Mouse (Mus musculus): ENCODE data around the gene Dctn2. TPM values are rescaled to one million over a fixed set of nuclear protein-coding genes. Genes with fewer than 3 reads are reported as not detected.

The Dctn2 gene
- polyA plus RNA-seq, 1 experiment from 2014 or later = 234 TPM

GRCm38 (mm10) chr10:127285644-127286043 lies 19.5 kb downstream of the Dctn2 start:
- ATAC-seq (ENCODE audit: low FRiP score) = no peak
- H3K4me1 ChIP-seq = peaks cover 37% of the 10 kb centered on the region
- peak overlapping the region; percentile 4; the same call in 1 of the 2 replicates for H3K27ac ChIP-seq
- H3K9me3 ChIP-seq (replicated peaks) = no peaks in the 10 kb centered on the region
- peak overlapping the region; percentile 28 for H3K9ac ChIP-seq
- 75% methylated on average over 12 of the region's 13 CpGs for WGBS
- no peak overlapping the region for H3K4me3 ChIP-seq
- H3K36me3 ChIP-seq = peaks cover 60% of the 10 kb centered on the region
- H3K4me2 ChIP-seq (replicated peaks) = peak overlapping the region; percentile 7; the same call in 1 of the 2 replicates
- H3K27me3 ChIP-seq = no peaks in the 10 kb centered on the region

GRCm38 (mm10) chr10:127286194-127286593 lies 20.0 kb downstream of the Dctn2 start:
- Histone ChIP-seq H3K27me3 (no peaks in the 10 kb centered on the region), H3K36me3 (peaks cover 54% of the 10 kb centered on the region), H3K4me3 (no peak overlapping the region), H3K4me1 (peaks cover 38% of the 10 kb centered on the region), H3K9ac (peak overlapping the region; percentile 28; the same call in 1 of the 2 replicates), H3K4me2 (replicated peaks) (peak overlapping the region; percentile 92), H3K27ac (peak overlapping the region; percentile 4; the same call in 1 of the 2 replicates), H3K9me3 (replicated peaks) (no peaks in the 10 kb centered on the region)
- no peak for ATAC-seq (ENCODE audit: low FRiP score)
- WGBS = 80% methylated on average over 7 of the region's 7 CpGs

GRCm38 (mm10) chr10:127286730-127287129 lies 20.6 kb downstream of the Dctn2 start:
- peak overlapping the region; percentile 66; the same call in 1 of the 2 replicates for H3K4me3 ChIP-seq
- ATAC-seq (ENCODE audit: low FRiP score) = no peak
- H3K27me3 ChIP-seq = no peaks in the 10 kb centered on the region
- H3K4me2 ChIP-seq (replicated peaks) = peak overlapping the region; percentile 92
- 45% methylated on average over 7 of the region's 7 CpGs for WGBS
- peaks cover 49% of the 10 kb centered on the region for H3K36me3 ChIP-seq
- H3K9me3 ChIP-seq (replicated peaks) = no peaks in the 10 kb centered on the region
- peaks cover 43% of the 10 kb centered on the region for H3K4me1 ChIP-seq
- no peak overlapping the region for H3K27ac ChIP-seq
- H3K9ac ChIP-seq = peak overlapping the region; percentile 88; the same call in 1 of the 2 replicates

GRCm38 (mm10) chr10:127287271-127287935 lies 21.2 kb downstream of the Dctn2 start:
- H3K4me2 ChIP-seq (replicated peaks) = peak overlapping the region; percentile 92
- 74% methylated on average over 15 of the region's 15 CpGs for WGBS

DNA sequence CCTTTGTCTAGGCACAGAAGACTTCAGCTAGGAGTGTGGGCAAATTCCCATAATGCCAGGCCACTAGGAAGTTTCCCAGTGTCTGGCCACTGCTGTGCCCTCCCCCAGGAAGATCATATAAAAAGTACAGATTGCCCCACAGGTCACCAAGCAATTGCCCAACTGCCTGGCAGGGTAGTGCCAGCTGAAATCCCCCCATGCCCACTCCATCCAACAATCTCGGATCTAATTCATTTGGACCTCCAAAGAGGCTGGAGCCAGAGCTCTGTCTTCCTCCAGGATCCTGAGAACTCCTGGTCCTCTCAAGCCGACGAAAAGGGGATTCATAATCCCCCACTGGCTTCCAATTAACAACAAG lies 21.7 kb downstream of the Dctn2 start:
- H3K27me3 ChIP-seq = no peaks in the 10 kb centered on the region
- ATAC-seq (ENCODE audit: low FRiP score) = no peak
- no peaks in the 10 kb centered on the region for H3K9me3 ChIP-seq (replicated peaks)
- H3K9ac ChIP-seq = peak overlapping the region; percentile 88
- H3K4me3 ChIP-seq = peak overlapping the region; percentile 66
- peaks cover 38% of the 10 kb centered on the region for H3K36me3 ChIP-seq
- 5% methylated on average over 3 of the region's 3 CpGs for WGBS
- H3K27ac ChIP-seq = peak overlapping the region; percentile 97
- H3K4me1 ChIP-seq = peaks cover 52% of the 10 kb centered on the region
- H3K4me2 ChIP-seq (replicated peaks) = peak overlapping the region; percentile 92

More at GRCm38 (mm10) chr10:127287271-127287935, 21.2 kb downstream of the Dctn2 start:
- peak overlapping the region; percentile 88 for H3K9ac ChIP-seq
- H3K27me3 ChIP-seq = no peaks in the 10 kb centered on the region
- peaks cover 50% of the 10 kb centered on the region for H3K4me1 ChIP-seq
- ATAC-seq (ENCODE audit: low FRiP score) = no peak
- peak overlapping the region; percentile 66 for H3K4me3 ChIP-seq
- H3K9me3 ChIP-seq (replicated peaks) = no peaks in the 10 kb centered on the region
- peak overlapping the region; percentile 97 for H3K27ac ChIP-seq
- H3K36me3 ChIP-seq = peaks cover 43% of the 10 kb centered on the region

GRCm38 (mm10) chr10:127288328-127288799 lies 22.2 kb downstream of the Dctn2 start:
- Histone ChIP-seq H3K9ac (peak overlapping the region; percentile 88), H3K4me1 (peaks cover 56% of the 10 kb centered on the region), H3K9me3 (replicated peaks) (no peaks in the 10 kb centered on the region), H3K27me3 (no peaks in the 10 kb centered on the region), H3K27ac (peak overlapping the region; percentile 97), H3K4me2 (replicated peaks) (peak overlapping the region; percentile 92), H3K36me3 (peaks cover 34% of the 10 kb centered on the region), H3K4me3 (peak overlapping the region; percentile 66)
- 0% methylated on average over 21 of the region's 28 CpGs for WGBS
- ATAC-seq (ENCODE audit: low FRiP score) = peak; percentile 0

DNA sequence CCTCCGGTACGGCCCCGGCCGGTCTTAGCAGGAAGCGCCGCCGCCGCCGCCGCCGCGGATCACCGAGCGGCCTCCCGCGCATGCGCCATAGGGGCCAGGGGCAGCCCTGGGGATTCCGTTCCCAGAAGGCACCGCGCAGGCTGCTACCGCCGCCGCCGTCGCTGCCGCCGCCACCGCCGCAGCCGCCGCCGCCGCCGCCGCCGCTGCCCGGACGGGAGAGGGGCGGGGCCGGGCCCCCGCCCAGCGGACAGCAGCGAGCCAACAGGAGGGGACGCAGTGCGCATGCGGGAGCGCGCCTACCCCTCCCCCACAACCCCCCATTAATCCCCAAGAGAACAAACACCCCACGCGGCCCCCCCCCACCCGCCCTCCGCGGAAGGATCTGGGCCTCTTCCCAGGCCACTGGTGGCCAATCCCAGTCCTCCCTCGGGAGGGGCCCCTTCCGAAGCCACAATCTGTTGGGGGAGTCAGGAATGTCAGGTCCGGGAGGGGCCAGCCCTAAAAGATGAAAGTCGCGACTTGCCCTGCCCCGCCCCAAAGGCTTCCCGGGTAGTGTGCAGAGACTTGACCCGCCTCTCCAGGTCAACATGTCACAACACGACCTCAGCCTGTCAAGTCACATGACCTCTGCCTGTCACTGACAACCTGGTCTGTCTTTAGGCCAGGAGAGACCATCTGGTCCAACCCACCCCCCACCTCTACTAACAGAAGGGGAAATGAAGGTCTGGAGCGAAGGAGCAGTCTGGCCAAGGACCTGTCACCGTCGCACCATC lies 22.8 kb downstream of the Dctn2 start, which contains the start of gene Mbd6:
Gene Mbd6 (minus strand): TSS at position 219 of the 773 bp plus-strand sequence.
- Histone ChIP-seq H3K9me3 (replicated peaks) (no peaks in the 10 kb centered on the region), H3K4me3 (peak within 1 kb of the TSS; percentile 66), H3K36me3 (peaks cover 33% of the 10 kb centered on the region), H3K4me2 (replicated peaks) (peak within 1 kb of the TSS; percentile 92), H3K27me3 (no peaks in the 10 kb centered on the region), H3K27ac (peak within 1 kb of the TSS; percentile 97), H3K4me1 (peaks cover 58% of the 10 kb centered on the region), H3K9ac (peak within 1 kb of the TSS; percentile 88)
- WGBS = under 1% methylated on average over 55 of the region's 65 CpGs
- peak; percentile 14 for ATAC-seq (ENCODE audit: low FRiP score)

- Histone ChIP-seq H3K4me2 (replicated peaks) (peak overlapping the region; percentile 92), H3K27me3 (no peaks in the 10 kb centered on the region), H3K9me3 (replicated peaks) (no peaks in the 10 kb centered on the region), H3K36me3 (peaks cover 33% of the 10 kb centered on the region), H3K9ac (peak overlapping the region; percentile 88), H3K27ac (peak overlapping the region; percentile 97), H3K4me3 (peak overlapping the region; percentile 66), H3K4me1 (peaks cover 57% of the 10 kb centered on the region)
- 2% methylated on average over 15 of the region's 15 CpGs for WGBS
- peak; percentile 4 for ATAC-seq (ENCODE audit: low FRiP score)
Measured at GRCm38 (mm10) chr10:127289573-127290191, 23.5 kb downstream of the Dctn2 start.

DNA sequence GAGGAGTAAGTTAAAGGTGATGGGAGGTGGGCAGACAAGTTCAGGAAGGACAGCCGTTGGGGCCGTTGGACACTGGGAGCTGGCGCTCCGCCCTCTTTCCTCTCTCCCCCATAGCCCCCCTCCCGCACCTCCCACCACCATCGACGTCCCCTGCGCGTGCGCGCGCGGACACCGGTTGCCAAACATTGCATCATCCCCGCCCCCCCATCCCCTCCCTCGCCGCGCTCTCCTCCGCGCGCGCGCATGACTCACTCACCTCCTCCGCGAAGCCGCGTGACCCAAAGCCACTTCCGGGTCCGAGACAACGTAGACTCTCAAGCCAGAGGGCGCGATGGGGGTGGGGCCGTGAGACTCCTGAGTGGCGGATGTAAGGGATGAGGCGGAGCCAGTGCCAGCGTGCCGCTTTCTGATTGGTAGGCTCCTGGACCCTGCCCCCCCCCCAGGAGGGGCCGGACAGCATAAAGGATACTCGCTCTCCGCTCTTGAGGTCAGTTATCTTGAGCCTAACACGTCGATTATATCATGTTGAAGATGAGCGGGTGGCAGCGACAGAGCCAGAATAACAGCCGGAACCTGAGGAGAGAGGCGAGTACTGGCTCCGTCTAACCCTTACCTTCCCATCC lies 24.2 kb downstream of the Dctn2 start:
- under 1% methylated on average over 42 of the region's 47 CpGs for WGBS
- Histone ChIP-seq H3K4me3 (peak overlapping the region; percentile 66), H3K27ac (peak overlapping the region; percentile 97), H3K9me3 (replicated peaks) (no peaks in the 10 kb centered on the region), H3K4me2 (replicated peaks) (peak overlapping the region; percentile 92), H3K27me3 (no peaks in the 10 kb centered on the region), H3K9ac (peak overlapping the region; percentile 56), H3K4me1 (peaks cover 52% of the 10 kb centered on the region), H3K36me3 (peaks cover 33% of the 10 kb centered on the region)
- ATAC-seq (ENCODE audit: low FRiP score) = peak; percentile 92

GRCm38 (mm10) chr10:127290930-127291880 lies 25.0 kb downstream of the Dctn2 start:
- Histone ChIP-seq H3K4me2 (replicated peaks) (peak overlapping the region; percentile 92), H3K27me3 (no peaks in the 10 kb centered on the region), H3K27ac (peak overlapping the region; percentile 97), H3K4me3 (peak overlapping the region; percentile 66), H3K36me3 (peaks cover 33% of the 10 kb centered on the region), H3K4me1 (peaks cover 45% of the 10 kb centered on the region), H3K9ac (peak overlapping the region; percentile 56), H3K9me3 (replicated peaks) (no peaks in the 10 kb centered on the region)
- WGBS = 6% methylated on average over 19 of the region's 19 CpGs
- ATAC-seq (ENCODE audit: low FRiP score) = peak; percentile 46
